Mouse (Mus musculus) cerebellum, adult 2 months (tissue): ENCODE results near the gene St6galnac3.

ENCODE experiments used
- CTCF ChIP-seq: fragments of 200-500 bp; IDR thresholded peaks from 2 replicates; pipeline ENCODE4 v1.5.1; 2011; ENCODE audit warnings: low read depth, mild to moderate bottlenecking, control low read depth, low read length, moderate library complexity, borderline replicate concordance; ENCODE audit not compliant: insufficient read depth
- POLR2A ChIP-seq: fragments of 200-500 bp; IDR thresholded peaks from 2 replicates; pipeline ENCODE4 v1.6.1; 2011; ENCODE audit warnings: low read length, control low read depth, borderline replicate concordance; ENCODE audit not compliant: insufficient read depth

GRCm38 (mm10) chr3:153512545-153512944 is 212.4 kb downstream of the St6galnac3 start:
- TF ChIP-seq CTCF (no peak), POLR2A (no peak)
